Mouse (Mus musculus) bone marrow, adult 2 months (tissue): ENCODE data around the gene Gprc5d. TPM values are rescaled to one million over a fixed set of nuclear protein-coding genes. Genes with fewer than 3 reads are reported as not detected.
A peak's percentile ranks its signal among the peaks of the same experiment; 100 is the strongest.

Experiments used
- H3K27ac ChIP-seq: fragments of 200-500 bp; 2 replicates; pipeline ENCODE4 v1.5.1; 2012; ENCODE audit warnings: low read depth, mild to moderate bottlenecking, control low read depth, inconsistent platforms, low read length; ENCODE audit not compliant: control insufficient read depth, poor library complexity, insufficient read depth
- H3K4me1 ChIP-seq: fragments of 200-500 bp; 2 replicates; pipeline ENCODE4 v1.6.1; 2011; ENCODE audit warnings: low read length; ENCODE audit not compliant: control insufficient read depth, insufficient read depth
- H3K4me3 ChIP-seq: fragments of 200-500 bp; replicated peaks from 2 replicates; pipeline ENCODE3; 2011; ENCODE audit warnings: mild to moderate bottlenecking, low read depth, low read length, control low read depth; ENCODE audit not compliant: control insufficient read depth
- CTCF ChIP-seq: fragments of 200-500 bp; IDR thresholded peaks from 2 replicates; pipeline ENCODE4 v1.5.1; 2011; ENCODE audit warnings: low read length, control low read depth; ENCODE audit not compliant: control insufficient read depth, insufficient read depth
- POLR2A ChIP-seq: fragments of 200-500 bp; IDR thresholded peaks from 2 replicates; pipeline ENCODE4 v1.6.1; 2011; ENCODE audit warnings: low read depth, mild to moderate bottlenecking, control low read depth, low read length, borderline replicate concordance; ENCODE audit not compliant: control insufficient read depth
- WGBS: fragments of 180-500 bp; shearing (Covaris S2); methylation state at CpG from one replicate; pipeline ENCODE4 v1.1.7; 2018; 5-methylcytosine and 5-hydroxymethylcytosine counted together
- polyA plus RNA-seq: library from polyadenylated mRNA; stranded (reverse); fragments of >200 nt; gene quantifications from 2 replicates; pipeline ENCODE4 v1.2.4, GENCODE M21; 2011; ENCODE audit warnings: low replicate concordance; ENCODE audit not compliant: missing spikeins, insufficient read depth, insufficient read length

Gene Gprc5d
- polyA plus RNA-seq, 1 experiment, result not detected

DNA sequence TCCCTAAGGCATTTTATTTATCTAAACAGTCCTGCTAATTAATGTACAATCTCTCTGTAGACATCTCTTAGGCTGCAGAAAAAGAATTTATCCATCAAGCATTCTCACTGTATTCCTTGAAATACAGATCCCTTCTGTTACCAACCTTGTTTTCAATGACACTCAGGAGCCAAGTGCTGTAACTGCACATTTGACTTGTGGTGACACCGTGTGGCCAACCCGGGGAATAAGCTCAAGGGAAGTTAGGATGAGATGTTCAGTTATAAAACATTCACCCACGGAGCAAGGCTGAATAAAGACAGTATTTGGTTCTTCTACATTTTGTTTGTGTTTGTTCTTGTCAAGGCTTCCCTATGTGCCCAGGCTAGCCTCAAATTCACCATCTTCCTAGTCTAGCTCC, 26.4 kb upstream of the Gprc5d start:
- under 1% methylated on average over 3 of the region's 3 CpGs for WGBS
- TF ChIP-seq POLR2A, result no peak
- TF ChIP-seq CTCF, result peak; percentile 51
- Histone ChIP-seq H3K4me3 (no peak overlapping the region), H3K4me1 (no peaks in the 10 kb centered on the region), H3K27ac (no peak overlapping the region)

DNA sequence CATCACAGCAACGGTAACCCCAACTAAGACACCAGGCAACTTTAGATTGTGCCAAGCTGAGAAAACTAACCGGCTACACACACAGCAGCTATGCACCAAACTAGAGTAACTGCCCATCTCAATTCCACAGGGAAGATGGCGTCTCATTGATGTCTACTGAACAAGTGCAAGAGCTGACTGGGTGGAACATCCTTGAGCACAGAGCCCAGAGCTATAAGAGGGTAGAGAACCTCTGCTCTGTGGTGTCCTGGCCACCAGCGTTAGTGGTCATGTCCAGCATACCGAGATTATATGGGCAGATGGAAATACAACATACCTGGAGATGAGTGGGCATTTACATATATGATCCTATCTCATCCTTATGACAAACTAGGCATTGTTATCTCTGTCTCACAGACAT, 25.1 kb upstream of the Gprc5d start:
- WGBS, result 80% methylated on average over 5 of the region's 5 CpGs
- TF ChIP-seq POLR2A (no peak), CTCF (no peak)

DNA sequence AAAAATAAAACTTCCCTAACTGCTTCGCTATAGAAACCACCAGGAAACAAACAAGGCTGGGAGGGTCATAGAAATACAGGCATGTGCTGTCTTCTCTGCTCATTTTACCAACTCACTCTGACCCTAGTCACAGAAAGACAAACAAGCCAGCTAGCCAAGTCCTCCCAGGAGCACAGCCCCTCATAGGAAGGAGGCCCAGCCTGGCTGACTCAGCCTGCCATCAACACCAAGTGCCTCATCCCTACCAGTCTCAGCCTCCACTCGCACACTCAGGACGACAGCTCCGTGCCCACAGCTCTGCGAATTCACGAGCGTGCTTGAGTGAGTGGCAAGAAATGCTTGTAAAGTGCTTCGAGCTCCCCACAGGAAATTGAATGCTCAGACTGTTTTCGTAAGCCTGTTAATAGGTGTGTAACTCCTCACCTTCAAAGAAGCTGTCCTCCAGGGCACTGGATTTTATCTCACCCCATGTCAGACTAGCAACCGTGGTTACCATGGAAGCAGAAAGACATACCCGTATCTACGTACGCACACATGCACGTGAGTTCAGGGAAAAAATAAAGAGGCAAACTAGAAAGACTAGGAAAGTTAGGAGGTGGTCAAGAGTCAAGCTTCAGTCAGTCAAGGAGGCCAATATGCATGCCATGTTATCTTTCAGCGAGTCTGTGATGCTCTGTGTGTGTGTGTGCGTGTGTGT, 23.5 kb upstream of the Gprc5d start:
- 80% methylated on average over 16 of the region's 16 CpGs for WGBS
- Histone ChIP-seq H3K4me3 (no peak overlapping the region), H3K4me1 (no peaks in the 10 kb centered on the region; the same call in 1 of the 2 replicates), H3K27ac (no peak overlapping the region; the same call in 1 of the 2 replicates)
- TF ChIP-seq CTCF, result no peak
- no peak for TF ChIP-seq POLR2A

More for the DNA sequence above, 25.1 kb upstream of the Gprc5d start:
- H3K4me3 ChIP-seq, result no peak overlapping the region
- H3K27ac ChIP-seq, result no peak overlapping the region
- H3K4me1 ChIP-seq, result no peaks in the 10 kb centered on the region; the same call in 1 of the 2 replicates

DNA sequence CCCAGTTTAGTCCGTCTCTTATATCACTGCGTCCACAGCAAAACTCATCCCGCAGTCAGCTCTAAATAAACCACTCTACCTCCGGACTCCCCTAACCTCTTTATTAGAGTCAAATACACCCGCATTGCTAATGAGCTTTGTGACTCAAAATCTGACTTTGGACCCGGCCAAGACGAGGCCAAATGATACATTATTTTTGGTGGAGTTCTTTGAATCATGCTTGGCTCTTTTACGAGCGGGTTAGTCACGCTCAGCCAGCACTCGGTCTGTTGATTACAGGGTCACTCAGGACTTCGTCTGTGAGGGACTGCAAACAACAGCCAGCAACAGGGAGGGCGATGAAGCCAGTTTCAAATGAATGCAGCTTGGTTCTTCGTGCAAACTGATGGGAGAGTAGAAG, 20.7 kb upstream of the Gprc5d start:
- TF ChIP-seq POLR2A, result no peak
- TF ChIP-seq CTCF, result no peak
- WGBS, result 95% methylated on average over 14 of the region's 14 CpGs
- Histone ChIP-seq H3K4me1 (no peaks in the 10 kb centered on the region; the same call in 1 of the 2 replicates), H3K27ac (no peak overlapping the region), H3K4me3 (no peak overlapping the region)

DNA sequence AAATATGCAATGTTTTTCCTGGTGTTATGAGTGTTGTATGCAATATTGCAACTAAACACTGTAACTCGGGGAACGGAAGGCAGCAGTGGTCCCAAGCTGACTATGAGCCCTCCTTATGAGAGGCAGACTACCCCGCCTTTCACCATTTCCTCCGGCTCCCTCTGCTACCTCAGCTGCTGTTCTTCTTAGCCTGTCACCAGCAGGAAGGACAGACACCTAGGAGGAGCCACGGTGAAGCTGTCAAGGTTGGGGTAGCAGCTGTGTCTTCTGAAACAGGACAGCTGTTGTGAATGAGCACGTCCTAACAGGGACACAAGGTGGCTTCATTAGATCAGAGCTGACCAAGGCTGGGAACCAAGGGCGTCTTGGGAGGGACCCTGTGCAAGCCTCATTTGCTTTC, 20.1 kb upstream of the Gprc5d start:
- H3K4me1 ChIP-seq, result no peaks in the 10 kb centered on the region; the same call in 1 of the 2 replicates
- TF ChIP-seq POLR2A, result no peak
- no peak for TF ChIP-seq CTCF
- no peak overlapping the region for H3K4me3 ChIP-seq
- H3K27ac ChIP-seq, result no peak overlapping the region
- 81% methylated on average over 7 of the region's 7 CpGs for WGBS

DNA sequence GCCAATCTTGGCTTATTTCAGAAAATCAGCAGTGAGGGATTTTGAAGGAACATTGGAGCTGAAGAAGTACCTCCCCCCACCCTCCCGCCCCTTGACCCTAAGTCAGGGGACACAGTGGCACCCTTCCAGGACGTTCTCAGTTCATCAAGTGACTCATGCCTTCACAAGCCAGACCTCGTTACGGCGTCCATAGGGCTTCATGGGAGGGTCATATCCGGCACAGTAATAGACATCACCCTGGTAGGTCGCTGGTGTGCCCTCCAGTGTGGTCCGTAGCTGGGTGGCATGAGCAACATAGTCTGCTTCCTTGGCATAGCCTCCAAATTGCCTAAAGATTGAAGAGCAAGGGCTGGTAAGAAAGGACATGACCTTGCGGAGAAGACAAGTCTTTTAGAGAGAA, 19.7 kb upstream of the Gprc5d start:
- WGBS, result 88% methylated on average over 9 of the region's 9 CpGs

DNA sequence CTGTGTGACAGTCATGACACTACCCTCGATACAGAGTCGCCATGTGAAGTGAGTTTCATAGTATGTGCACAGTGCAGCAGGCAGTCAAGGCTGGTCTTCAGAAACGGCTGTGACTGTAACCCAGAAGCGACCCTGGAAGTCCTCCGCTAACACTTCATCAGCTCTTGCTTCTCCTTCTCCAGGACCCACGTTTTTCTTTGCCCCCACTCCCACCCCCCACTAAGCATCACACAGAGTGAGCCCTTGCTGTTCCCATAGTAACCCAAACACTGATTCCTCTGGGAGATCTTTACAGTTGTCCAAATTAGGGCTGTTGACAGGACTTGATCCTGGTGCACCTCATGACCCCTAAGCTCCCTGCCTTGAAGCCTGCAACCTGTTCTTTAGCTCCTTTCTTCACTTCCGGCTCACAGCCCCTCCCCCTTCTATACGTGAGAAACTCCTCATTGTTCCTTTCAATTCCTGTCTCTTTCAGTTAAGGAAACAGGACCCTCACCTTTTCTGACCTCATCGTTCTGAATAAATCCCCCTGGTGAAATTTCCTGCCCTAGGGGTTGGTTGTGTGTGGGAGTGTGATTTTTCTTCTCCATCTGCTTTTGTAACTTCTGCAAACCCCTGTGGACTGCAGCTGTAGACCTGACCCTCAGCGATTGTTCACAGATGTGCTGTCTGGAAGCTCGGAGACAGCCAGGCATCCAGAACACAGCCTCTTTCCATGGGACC, 18.5 kb upstream of the Gprc5d start:
- no peak overlapping the region for H3K27ac ChIP-seq
- H3K4me1 ChIP-seq, result no peaks in the 10 kb centered on the region; the same call in 1 of the 2 replicates
- 61% methylated on average over 11 of the region's 11 CpGs for whole genome bisulfite sequencing
- no peak overlapping the region for H3K4me3 ChIP-seq
- TF ChIP-seq CTCF, result no peak
- TF ChIP-seq POLR2A, result no peak

More for the DNA sequence above, 19.7 kb upstream of the Gprc5d start:
- Histone ChIP-seq H3K4me3 (no peak overlapping the region), H3K27ac (no peak overlapping the region), H3K4me1 (no peaks in the 10 kb centered on the region; the same call in 1 of the 2 replicates)
- TF ChIP-seq CTCF (no peak), POLR2A (no peak)

DNA sequence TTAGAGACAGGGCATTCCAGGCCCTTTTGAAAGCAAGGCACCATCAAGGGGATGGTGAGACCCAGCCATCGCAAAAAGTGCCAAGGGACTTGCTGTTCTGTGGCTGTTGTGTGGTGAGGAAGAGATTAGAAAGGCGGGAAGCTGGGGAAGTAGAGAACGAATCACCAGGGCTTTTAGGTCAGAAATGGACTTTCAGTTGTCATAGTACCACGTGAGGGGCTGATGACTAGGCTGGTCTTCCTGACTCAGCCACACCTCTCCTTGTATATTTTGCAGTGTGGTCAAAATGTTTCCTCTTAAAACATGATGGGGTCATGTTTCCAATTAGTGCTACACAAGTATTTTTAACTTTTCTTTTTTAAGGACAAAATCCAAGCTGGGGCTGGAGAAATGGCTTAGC, 17.7 kb upstream of the Gprc5d start:
- Histone ChIP-seq H3K4me3 (no peak overlapping the region), H3K27ac (no peak overlapping the region), H3K4me1 (no peaks in the 10 kb centered on the region; the same call in 1 of the 2 replicates)
- no peak for TF ChIP-seq CTCF
- TF ChIP-seq POLR2A, result no peak
- 29% methylated on average over 4 of the region's 4 CpGs for WGBS
